Mouse (Mus musculus): Measurements from ENCODE around the gene Mylk2.

DNA sequence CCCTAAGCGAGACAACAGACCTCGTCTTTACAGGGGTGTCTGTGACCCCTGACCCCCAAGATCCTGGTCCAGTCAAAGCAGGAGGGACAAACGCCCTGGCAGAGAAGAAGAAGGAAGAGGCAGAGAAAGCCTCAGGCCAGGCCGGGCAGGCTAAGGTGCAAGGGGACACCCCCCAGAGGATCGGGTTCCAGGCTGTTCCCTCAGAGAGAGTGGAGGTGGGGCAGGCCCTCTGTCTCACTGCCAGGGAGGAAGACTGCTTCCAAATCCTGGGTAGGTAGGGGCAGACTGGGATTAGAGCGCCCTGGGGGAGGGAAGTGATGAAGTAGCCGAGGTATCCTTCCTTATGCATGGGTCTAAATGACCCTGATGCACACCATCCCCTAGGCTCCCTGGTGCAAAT lies 2.3 kb downstream of the Mylk2 start:
- TF ChIP-seq MAFK (IDR thresholded peaks at IDR 0.05; ENCODE audit: insufficient read depth, low read depth, low read length) = no peak
- TF ChIP-seq HCFC1 (IDR thresholded peaks at IDR 0.05; ENCODE audit: borderline replicate concordance, insufficient read depth, low read length) = no peak

Data from ES-E14 (cell line).